Mouse (Mus musculus): ENCODE data around the gene Fgfr2. TPM values are rescaled to one million over a fixed set of nuclear protein-coding genes. Genes with fewer than 3 reads are reported as not detected.

Fgfr2 gene
- polyA plus RNA-seq, 1 experiment from 2014 or later: 67.0 TPM

DNA sequence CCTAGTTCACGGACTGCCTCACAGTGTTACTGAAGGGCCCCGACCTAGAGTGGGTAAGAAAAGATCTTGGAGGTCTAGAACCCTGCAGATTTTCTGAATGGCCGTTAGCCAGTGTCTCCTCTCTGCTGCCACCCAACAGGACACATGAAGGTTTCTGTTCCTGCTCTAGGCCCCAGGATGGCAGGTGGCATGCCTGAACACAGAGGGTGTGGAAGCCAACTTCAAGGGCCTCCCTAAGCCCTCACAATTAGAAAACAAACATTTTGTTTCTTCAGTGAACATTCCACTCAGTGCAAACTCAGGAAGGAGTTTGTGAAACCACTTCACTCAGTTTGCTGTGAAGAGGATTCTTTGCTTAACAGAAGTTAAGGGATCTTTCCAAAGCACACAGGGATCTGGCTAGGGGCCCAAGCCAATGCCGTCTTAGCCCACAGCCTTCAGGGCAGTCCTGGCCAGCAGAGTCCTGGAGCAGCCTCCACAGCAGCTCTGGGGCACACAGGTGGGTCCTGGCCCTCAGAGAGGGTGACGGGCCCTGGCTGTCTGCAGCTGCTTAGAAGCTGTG lies 398.6 kb downstream of the Fgfr2 start:
- H3K4me1 ChIP-seq (replicated peaks): peaks cover 7% of the 10 kb centered on the region; the same call in 1 of the 2 replicates
- H3K9ac ChIP-seq: no peak overlapping the region
- no peaks in the 10 kb centered on the region for H3K27me3 ChIP-seq (replicated peaks)
- H3K36me3 ChIP-seq: no peaks in the 10 kb centered on the region
- no peak overlapping the region for H3K4me3 ChIP-seq (replicated peaks)
- no peak overlapping the region for H3K4me2 ChIP-seq (replicated peaks)
- 92% methylated on average over 5 of the region's 5 CpGs for WGBS
- H3K9me3 ChIP-seq: no peaks in the 10 kb centered on the region
- H3K27ac ChIP-seq: no peak overlapping the region
- no peak for ATAC-seq

DNA sequence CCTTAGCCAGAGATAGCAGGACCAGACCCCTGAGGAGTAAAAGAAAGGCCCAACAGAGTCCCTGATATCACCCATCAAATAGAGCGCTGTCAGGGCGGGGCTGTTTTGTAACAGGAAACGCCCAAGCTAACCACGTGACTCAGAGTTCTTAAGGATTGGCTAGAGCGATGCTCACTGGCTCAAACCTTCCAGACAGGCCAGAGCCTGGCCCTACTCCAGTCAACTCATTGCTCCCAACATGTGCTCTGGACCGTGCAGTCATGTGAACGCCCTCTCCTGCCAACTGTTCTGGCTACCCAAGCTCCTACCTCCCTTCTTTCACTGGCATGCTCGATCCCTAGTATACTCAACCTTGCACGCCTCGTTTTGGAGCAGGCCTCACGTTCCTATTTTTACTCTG lies 399.2 kb downstream of the Fgfr2 start:
- H3K9me3 ChIP-seq: no peaks in the 10 kb centered on the region
- no peak overlapping the region for H3K27ac ChIP-seq
- H3K4me1 ChIP-seq (replicated peaks): peaks cover 4% of the 10 kb centered on the region; the same call in 1 of the 2 replicates
- no peak overlapping the region for H3K4me3 ChIP-seq (replicated peaks)
- H3K36me3 ChIP-seq: no peaks in the 10 kb centered on the region
- H3K9ac ChIP-seq: no peak overlapping the region
- ATAC-seq: peak; percentile 70; the same call in 1 of the 2 replicates
- H3K4me2 ChIP-seq (replicated peaks): no peak overlapping the region
- whole genome bisulfite sequencing: 84% methylated on average over 11 of the region's 11 CpGs
- H3K27me3 ChIP-seq (replicated peaks): no peaks in the 10 kb centered on the region

DNA sequence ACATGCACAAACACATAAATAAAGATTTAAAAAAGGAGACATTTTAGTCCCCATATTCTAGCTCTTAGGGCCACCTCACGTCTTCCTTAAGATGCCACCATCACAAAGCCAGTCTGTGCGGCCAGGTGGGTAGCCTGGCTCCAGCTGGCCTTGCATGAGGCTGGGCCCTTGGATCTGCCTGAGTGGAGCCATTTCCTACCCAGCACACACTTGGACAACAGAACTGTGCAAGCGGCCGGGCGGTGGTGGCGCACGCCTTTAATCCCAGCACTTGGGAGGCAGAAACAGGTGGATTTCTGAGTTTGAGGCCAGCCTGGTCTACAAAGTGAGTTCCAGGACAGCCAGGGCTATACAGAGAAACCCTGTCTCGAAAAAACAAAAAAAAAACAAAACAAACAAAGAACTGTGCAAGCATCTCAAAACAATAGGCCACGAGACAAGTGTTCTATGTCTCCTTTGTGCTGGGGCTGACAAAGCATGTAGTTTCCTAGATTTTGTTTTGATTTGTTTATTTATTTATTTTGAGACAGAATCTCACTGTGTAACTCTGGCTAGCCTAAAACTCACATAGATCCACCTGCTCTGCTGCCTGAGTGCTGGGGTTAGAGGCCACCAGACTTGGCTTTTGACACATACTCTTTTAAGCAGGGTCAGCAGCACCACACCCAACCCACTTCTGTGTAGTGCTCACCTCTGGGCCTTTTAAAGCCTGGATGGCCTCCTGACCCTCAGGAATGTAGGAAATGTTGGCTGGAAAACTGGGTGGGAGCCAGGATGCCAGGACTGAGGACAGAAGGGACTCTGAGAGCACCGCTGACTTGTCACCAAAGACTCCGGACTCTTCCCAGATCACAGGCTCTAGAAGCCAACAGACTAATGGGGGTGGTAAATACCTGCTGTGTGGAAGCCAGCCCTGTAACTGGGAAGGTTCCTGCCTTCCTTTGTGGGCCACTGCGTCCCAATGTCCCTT lies 400.5 kb downstream of the Fgfr2 start:
- 88% methylated on average over 12 of the region's 12 CpGs for WGBS
- no peaks in the 10 kb centered on the region for H3K27me3 ChIP-seq (replicated peaks)
- H3K4me3 ChIP-seq (replicated peaks): no peak overlapping the region
- no peaks in the 10 kb centered on the region for H3K9me3 ChIP-seq
- H3K27ac ChIP-seq: no peak overlapping the region
- H3K4me2 ChIP-seq (replicated peaks): no peak overlapping the region
- no peak overlapping the region for H3K9ac ChIP-seq
- no peak for ATAC-seq
- H3K36me3 ChIP-seq: no peaks in the 10 kb centered on the region
- peaks cover 4% of the 10 kb centered on the region; the same call in 1 of the 2 replicates for H3K4me1 ChIP-seq (replicated peaks)

DNA sequence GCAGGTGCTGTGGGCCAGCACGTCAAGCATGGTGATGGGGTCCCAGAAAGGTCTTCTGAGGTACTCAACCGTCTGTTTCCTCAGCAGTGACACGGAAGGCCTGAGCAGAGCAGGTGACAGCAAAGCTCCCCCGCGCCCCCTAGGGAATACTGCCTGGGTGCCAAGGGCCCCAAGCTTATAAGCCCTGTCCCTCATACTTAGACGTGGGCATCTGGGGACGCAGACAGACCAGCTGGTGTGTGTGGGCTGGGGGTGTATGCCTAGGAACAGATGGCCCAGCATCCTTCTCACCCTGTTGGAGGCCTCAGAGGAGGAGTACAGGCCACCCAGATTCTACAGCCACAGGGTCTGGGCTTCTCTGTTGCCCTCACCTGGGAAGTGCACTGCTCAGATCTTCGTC lies 402.6 kb downstream of the Fgfr2 start:
- ATAC-seq: no peak
- WGBS: 85% methylated on average over 8 of the region's 8 CpGs

DNA sequence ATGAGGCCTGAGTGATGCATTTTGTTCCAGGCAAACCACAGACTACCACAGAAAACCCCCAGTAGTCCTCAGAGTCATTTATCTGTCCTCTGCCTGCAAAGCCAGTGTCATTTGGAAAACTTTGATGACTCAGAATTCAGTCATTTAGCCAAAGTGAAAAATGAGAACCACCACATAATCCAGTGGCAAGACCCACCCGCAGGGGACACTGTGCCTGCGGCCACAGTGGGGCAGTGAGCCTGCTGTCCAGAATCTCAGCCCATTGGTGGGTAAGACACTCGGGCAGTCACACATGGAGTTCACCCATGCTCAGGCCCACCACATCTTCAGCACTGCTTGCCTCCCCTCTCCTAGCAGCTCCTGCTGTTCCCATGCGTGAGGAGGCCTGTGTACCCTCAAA lies 403.6 kb downstream of the Fgfr2 start:
- H3K4me2 ChIP-seq (replicated peaks): no peak overlapping the region
- WGBS: 88% methylated on average over 4 of the region's 4 CpGs

More for the DNA sequence above, 402.6 kb downstream of the Fgfr2 start:
- H3K27me3 ChIP-seq (replicated peaks): no peaks in the 10 kb centered on the region
- no peak overlapping the region for H3K4me3 ChIP-seq (replicated peaks)
- no peak overlapping the region for H3K9ac ChIP-seq
- no peak overlapping the region for H3K27ac ChIP-seq
- H3K4me2 ChIP-seq (replicated peaks): no peak overlapping the region
- no peaks in the 10 kb centered on the region for H3K9me3 ChIP-seq
- H3K4me1 ChIP-seq (replicated peaks): no peaks in the 10 kb centered on the region; the same call in none of the 2 replicates
- no peaks in the 10 kb centered on the region for H3K36me3 ChIP-seq

DNA sequence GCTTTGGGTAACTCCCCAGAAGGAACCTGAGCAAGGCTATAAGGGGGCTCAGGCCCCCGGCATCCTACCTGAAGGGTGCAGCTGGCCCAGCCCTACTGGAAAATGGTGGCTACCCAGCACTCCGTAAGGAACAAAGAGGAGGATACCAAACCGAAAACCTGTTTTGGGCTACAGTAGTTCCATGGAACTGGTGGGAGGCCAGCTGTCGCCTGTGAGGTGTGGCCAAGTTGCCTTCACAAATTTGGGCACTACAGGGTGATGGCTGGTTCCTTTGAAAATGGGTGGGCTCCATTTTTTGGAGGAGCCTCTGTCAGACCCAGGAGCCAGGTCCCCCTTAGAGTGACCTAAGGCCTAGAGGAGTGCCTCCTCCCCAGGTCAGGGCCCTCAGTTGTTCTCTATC lies 407.9 kb downstream of the Fgfr2 start:
- H3K4me1 ChIP-seq (replicated peaks): peaks cover 32% of the 10 kb centered on the region
- H3K4me2 ChIP-seq (replicated peaks): no peak overlapping the region
- ATAC-seq: no peak
- H3K36me3 ChIP-seq: no peaks in the 10 kb centered on the region
- H3K27me3 ChIP-seq (replicated peaks): no peaks in the 10 kb centered on the region
- H3K27ac ChIP-seq: peak overlapping the region; percentile 63; the same call in 1 of the 2 replicates
- H3K9ac ChIP-seq: no peak overlapping the region
- no peaks in the 10 kb centered on the region for H3K9me3 ChIP-seq
- no peak overlapping the region for H3K4me3 ChIP-seq (replicated peaks)
- WGBS: 95% methylated on average over 4 of the region's 4 CpGs

More for the DNA sequence above, 403.6 kb downstream of the Fgfr2 start:
- no peak for ATAC-seq
- Histone ChIP-seq H3K36me3 (no peaks in the 10 kb centered on the region), H3K9ac (no peak overlapping the region), H3K4me1 (replicated peaks) (peaks cover 3% of the 10 kb centered on the region), H3K27ac (no peak overlapping the region), H3K9me3 (no peaks in the 10 kb centered on the region), H3K4me3 (replicated peaks) (no peak overlapping the region), H3K27me3 (replicated peaks) (no peaks in the 10 kb centered on the region)

DNA sequence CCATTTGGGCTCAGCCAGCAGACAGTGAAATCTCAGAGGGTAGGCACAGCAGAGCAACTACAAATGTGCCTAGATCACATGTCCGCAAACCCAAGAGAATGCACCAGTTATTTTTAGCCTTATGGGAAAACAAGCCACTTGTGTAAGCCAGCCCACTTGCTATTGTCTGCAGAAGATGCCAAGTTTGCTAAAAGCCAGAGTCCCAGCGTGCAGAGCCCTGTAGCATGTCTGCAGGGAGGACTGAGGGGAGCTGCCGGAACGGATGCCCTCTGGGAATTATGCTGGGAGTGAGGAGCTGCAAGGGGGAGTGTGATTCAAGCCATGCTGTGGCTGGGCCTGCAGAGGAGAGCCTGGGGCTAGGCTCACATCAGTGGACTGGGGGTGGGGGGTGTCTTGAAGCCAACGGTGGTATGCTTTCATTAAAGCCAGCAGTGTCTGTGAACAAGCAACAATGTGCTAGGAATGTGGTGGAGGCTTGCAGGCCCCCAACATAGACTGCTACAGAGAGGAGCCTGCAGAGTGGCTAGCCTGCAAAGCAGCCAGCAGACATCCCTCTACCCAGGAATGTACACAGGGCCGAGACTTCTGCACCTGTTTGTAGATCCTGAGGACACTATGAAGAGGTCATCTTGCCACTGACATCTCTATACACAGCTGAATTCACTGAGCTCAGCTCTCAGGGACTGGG lies 408.8 kb downstream of the Fgfr2 start:
- no peaks in the 10 kb centered on the region for H3K27me3 ChIP-seq (replicated peaks)
- H3K4me2 ChIP-seq (replicated peaks): no peak overlapping the region
- no peaks in the 10 kb centered on the region for H3K36me3 ChIP-seq
- WGBS: 29% methylated on average over 6 of the region's 6 CpGs
- H3K4me3 ChIP-seq (replicated peaks): no peak overlapping the region
- H3K9ac ChIP-seq: no peak overlapping the region
- H3K4me1 ChIP-seq (replicated peaks): peaks cover 32% of the 10 kb centered on the region
- H3K9me3 ChIP-seq: no peaks in the 10 kb centered on the region
- H3K27ac ChIP-seq: peak overlapping the region; percentile 63
- peak; percentile 36 for ATAC-seq

DNA sequence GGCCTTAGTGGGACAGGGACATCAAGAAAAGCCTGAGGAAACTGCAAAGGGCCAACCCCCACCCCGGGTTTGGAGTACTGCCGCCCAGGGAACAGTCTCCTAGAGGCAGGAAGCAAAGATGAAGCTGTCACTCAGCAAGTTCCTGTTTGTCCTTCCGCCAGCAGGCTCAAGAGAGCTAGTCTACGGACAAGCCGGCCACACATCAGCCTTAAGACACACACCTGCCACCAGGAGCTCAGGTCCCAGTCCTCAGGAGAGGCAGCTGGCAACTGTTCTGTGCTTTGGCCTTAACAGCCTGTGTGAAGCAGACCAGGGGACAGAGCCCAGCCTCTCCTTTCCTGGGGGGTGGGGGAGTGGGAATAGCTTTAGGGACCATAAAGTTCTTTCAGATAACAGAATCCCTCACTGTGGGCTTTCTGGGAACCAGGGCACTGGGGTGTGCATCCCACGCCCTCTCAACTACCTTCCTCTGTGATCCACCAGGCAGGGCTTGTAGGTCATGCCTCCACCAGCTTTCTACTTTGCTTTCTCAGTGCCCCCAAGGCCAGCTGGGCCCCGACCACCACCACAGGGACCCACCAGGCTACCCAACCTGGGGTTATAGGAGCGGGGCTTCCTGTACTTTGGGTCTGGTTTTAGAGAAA lies 409.5 kb downstream of the Fgfr2 start:
- Histone ChIP-seq H3K9me3 (no peaks in the 10 kb centered on the region), H3K4me3 (replicated peaks) (no peak overlapping the region), H3K27me3 (replicated peaks) (no peaks in the 10 kb centered on the region), H3K36me3 (no peaks in the 10 kb centered on the region), H3K27ac (peak overlapping the region; percentile 63), H3K4me1 (replicated peaks) (peaks cover 32% of the 10 kb centered on the region), H3K4me2 (replicated peaks) (no peak overlapping the region), H3K9ac (no peak overlapping the region)
- 49% methylated on average over 8 of the region's 8 CpGs for WGBS
- ATAC-seq: no peak

DNA sequence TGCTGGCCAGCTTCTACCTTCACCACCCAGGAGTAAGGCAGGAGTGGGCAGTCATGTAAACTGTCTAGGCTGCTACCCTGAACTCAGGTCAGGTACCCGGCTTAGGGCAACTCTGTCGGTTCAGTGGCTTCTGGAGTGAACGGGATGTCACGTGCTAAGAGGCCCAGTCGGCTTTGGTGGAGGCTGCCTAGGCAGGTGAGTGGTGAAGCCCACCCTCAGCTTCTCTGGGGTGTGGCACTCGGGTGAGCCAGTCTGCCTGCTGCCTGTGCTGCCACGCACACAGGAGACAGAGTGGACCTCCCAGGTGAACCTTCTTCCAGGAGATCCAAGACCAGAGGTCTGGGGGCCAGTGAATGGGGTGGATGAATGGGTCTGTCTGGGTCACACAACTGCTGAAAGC lies 410.2 kb downstream of the Fgfr2 start:
- Histone ChIP-seq H3K27me3 (replicated peaks) (no peaks in the 10 kb centered on the region), H3K4me3 (replicated peaks) (no peak overlapping the region), H3K36me3 (no peaks in the 10 kb centered on the region), H3K4me2 (replicated peaks) (no peak overlapping the region), H3K9ac (no peak overlapping the region), H3K9me3 (no peaks in the 10 kb centered on the region), H3K27ac (no peak overlapping the region), H3K4me1 (replicated peaks) (peaks cover 32% of the 10 kb centered on the region)
- 67% methylated on average over 7 of the region's 7 CpGs for WGBS
- no peak for ATAC-seq

DNA sequence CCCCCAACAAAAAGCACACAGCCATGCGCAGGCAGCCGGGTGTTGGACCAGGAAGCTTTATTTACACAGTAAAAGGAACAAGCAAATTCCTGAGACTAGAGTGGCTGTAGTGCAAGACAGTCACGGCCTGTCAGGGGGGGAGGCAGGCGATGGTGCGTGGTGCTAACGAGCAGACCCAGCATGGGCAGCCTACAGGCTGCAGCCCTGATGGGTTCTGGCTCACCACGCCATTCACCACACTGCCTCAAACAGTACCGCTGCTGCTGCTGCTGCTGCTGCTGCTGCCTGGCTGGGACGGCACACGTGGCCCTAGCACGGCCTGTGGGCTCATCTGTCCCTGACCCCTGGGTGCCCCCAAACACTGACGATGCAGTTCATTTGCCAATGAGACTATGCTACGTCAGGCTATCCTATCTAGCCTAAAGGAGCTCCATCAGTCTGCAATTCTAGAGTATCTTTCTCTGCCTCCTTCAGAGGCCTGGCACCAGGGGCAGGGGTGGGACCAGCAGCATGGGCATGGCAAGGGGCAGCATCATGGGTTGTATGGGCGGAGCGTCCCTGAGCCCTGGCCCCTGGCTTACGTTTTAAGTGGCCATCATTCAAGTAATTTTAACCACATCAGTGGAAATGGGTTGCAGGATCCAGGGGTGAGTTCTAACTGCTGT lies 411.0 kb downstream of the Fgfr2 start:
- no peak overlapping the region for H3K9ac ChIP-seq
- 27% methylated on average over 16 of the region's 16 CpGs for WGBS
- 0 out of 2 replicates have a peak overlapping the region, but pooled peaks have one; percentile 4 for H3K4me2 ChIP-seq (replicated peaks)
- H3K4me1 ChIP-seq (replicated peaks): peaks cover 32% of the 10 kb centered on the region
- H3K27ac ChIP-seq: peak overlapping the region; percentile 45
- H3K4me3 ChIP-seq (replicated peaks): no peak overlapping the region
- no peaks in the 10 kb centered on the region for H3K9me3 ChIP-seq
- ATAC-seq: peak; percentile 60
- H3K36me3 ChIP-seq: no peaks in the 10 kb centered on the region
- no peaks in the 10 kb centered on the region for H3K27me3 ChIP-seq (replicated peaks)

DNA sequence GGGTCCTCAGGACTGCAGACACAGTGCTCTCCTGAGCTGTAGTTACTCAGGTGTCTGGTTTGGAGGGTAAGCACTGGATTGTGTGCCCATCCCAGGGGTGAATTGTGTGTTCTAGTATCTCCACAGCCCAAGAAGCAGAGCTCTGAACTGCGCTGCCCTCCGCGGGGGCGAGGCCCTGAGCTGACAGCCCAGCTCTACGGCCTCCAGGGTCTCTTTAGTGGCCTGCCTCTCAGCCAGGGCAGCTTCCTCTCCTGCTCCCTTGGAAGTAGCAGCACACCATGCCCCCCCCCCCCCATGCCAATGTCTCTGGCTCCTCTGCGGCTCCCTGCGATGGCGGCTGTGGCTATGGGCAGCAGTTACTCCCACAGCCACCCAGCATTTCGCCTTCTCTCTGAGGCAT lies 411.6 kb downstream of the Fgfr2 start:
- Histone ChIP-seq H3K4me3 (replicated peaks) (no peak overlapping the region), H3K9ac (no peak overlapping the region), H3K36me3 (no peaks in the 10 kb centered on the region), H3K9me3 (no peaks in the 10 kb centered on the region), H3K27me3 (replicated peaks) (no peaks in the 10 kb centered on the region), H3K4me2 (replicated peaks) (0 out of 2 replicates have a peak overlapping the region, but pooled peaks have one; percentile 4), H3K4me1 (replicated peaks) (peaks cover 32% of the 10 kb centered on the region), H3K27ac (peak overlapping the region; percentile 45)
- no peak; the same call in 1 of the 2 replicates for ATAC-seq
- 67% methylated on average over 9 of the region's 9 CpGs for WGBS
